Mouse (Mus musculus): ENCODE results near the gene Hmgb1.

GRCm38 (mm10) chr5:149159021-149159420 lies 25.3 kb downstream of the Hmgb1 start:
- no peak for TF ChIP-seq CTCF (IDR thresholded peaks at IDR 0.05; ENCODE audit: low read depth, low read length)
- no peak for TF ChIP-seq TAL1 (conservative IDR thresholded peaks at IDR 0.05; ENCODE audit: low read depth, low read length)
